Mouse (Mus musculus) frontal cortex, postnatal 36 days (tissue): ENCODE measurements around the gene Fbxl20.

Experiments
- DNase-seq, 2 experiments: peaks; one replicate each; pipeline ENCODE4 v3.0.0; 2022; ENCODE audit warnings: low spot score in 2 of 2

The Fbxl20 gene

DNA sequence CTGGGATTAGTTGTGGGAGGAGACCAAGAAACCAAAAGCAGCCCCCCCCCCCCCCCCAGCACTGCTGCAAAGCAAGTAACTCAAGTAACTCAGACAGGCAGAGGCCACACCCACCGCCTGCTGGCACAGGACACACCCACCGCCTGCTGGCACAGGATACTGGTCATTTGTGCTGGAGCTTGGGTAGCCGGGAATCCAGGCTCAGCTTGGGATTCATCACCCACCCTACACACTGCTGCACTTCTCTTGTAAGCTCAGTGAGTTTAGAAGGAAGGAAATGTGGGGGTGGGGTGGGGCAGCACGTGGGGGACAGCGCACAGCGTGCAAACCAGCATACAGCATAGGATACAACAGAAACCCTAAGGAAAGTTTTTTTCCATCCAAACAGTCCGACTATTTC, 62.0 kb downstream of the Fbxl20 start:
- DNase-seq: no peak

DNA sequence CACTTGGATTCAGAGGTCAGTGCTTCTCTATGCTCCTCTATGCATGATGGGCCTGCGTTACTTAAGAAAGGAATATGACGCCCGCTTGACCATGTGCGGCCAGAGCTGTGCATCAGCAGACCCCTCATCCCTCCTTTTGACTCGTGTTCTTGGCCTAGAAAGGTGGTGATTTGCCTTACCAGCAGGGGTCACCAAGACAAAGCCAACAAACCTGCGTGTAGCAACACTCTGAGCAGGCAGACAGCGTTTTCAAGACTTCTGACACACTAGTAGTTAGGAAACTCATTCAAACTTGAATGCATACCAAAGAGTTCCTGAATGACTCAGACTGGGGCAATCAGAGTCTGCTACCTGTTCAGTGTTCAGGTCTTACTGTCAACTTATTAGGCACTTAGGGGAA, 63.6 kb downstream of the Fbxl20 start:
- no peak for DNase-seq

DNA sequence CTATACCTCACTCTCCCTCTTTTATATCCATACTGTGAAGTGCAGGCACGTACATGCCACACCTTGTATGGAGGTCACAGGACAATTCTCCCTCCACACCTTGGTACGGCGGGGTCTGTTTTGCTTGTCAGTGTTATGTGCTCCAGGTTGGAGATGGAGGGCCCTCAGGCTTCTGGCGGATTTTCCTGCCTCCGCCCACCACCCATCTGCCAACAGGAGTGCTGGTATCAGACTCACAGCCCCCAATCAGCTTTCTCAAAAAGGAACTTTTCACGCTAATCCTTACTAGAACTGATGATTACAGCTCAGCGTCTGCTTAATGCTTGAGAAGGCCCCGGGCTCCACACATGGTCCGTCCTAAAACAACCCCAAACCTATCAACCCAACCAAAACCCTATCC, 64.1 kb downstream of the Fbxl20 start:
- peak; percentile 40 for DNase-seq

DNA sequence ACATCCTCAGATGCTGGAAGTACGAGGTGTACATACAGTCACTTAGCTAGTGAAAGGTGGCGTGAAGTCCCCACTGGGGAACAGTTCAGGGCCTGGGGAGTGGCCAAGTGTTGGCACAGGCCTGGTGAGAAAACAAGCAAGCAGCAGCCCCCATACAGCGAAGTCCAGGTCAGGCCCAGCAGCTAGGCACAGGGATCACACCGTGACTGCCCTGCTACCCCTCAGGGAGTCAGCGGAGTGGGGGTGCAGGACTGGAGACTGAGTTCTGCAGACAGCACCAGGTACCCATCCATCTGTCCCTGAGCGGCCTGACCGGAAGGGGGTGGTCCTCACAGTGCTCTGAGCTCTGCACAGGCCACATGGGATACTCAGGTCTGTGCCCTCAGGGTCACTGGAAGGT, 67.5 kb downstream of the Fbxl20 start:
- no peak for DNase-seq

DNA sequence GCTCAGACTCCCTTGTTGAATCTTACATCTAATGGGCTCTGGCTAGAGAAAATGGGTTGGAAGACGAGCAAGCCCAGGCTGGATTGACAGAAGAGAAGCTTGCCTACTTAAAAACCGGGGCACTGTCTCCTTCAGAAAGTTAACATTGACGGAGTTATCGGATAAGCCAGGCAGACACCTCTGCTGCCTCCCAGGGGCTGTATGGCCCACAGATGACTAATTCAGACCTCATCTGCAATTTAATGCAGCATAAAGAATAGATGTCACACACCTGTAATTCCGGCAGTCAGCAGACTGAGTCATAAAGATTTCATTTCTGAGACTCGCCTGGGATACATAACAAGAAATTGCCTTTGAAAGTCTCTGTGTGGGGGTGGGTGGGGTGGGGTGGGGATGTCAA, 69.8 kb downstream of the Fbxl20 start:
- no peak for DNase-seq

- no peak for DNase-seq
These were observed 73.1 kb downstream of the Fbxl20 start for GRCm38 (mm10) chr11:98077086-98077485.

DNA sequence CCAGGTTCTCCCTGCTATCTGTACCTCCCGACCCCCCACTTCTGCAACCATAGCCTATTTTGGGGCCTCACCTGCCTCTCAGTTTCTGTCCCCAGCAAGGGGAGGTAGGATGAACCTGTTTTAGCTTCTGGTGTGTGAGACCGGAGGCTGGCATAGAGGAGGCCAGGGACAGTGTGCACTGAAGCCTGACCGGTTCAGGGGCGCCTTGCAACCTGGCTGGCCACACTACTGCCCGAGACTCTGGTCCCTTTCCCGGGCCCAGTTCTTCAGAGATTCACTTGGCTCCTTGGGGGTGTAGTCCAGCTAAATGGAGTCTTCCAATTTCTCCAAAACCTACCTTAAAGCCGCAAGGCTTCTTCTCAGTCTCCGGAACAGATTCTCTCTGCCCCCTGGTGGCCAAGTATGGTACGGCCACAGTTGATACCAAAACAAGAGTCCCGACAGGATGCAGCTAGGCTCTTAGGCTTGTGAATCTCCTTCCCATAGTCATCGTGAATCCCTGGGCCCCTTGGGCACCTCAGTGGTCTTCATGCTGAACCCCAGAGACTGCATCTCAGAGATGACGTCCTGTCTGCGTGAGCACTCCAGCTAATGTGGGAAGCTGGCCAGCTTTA, 74.9 kb downstream of the Fbxl20 start:
- DNase-seq: peak; percentile 92 to 96

GRCm38 (mm10) chr11:98073442-98073841, 76.8 kb downstream of the Fbxl20 start:
- DNase-seq: no peak

DNA sequence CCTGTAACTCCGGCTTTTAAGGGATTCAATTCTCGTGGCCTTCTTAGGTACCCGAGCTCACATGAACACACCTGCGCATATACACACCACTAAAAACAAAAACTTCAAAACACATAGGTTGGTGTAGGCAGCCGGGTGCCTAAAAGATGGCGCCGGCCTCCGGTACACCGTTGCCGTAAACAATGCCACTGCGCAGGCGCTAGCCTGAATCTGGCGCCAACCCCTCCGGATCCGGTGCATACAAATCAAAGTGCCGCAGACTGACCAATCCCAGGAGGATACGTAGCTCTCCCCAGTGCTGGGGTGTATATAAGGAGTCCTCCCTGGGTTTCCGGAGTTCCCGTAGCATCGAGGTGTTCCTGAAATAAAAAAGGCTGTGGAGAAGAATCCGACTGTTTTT, 82.9 kb downstream of the Fbxl20 start:
- DNase-seq: no peak

DNA sequence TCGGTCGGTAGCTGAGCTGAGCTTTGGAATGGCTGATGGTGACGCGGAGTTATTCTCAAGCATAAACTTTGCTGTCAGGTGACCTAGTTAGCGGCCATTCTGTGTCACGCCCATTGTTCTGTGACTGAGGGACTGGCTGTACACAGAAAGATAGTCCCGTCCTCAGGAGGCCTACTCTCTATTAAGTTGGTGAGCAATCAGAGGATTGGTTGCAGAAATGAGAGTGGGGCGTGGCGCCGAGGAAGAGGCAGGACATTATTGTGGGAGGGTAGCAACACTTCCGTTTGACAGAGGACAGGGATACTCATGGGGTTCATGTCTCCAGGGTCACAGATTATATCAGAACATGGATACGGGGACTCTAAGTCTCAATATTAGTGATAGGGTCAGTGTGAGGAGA, 84.0 kb downstream of the Fbxl20 start:
- no peak for DNase-seq

DNA sequence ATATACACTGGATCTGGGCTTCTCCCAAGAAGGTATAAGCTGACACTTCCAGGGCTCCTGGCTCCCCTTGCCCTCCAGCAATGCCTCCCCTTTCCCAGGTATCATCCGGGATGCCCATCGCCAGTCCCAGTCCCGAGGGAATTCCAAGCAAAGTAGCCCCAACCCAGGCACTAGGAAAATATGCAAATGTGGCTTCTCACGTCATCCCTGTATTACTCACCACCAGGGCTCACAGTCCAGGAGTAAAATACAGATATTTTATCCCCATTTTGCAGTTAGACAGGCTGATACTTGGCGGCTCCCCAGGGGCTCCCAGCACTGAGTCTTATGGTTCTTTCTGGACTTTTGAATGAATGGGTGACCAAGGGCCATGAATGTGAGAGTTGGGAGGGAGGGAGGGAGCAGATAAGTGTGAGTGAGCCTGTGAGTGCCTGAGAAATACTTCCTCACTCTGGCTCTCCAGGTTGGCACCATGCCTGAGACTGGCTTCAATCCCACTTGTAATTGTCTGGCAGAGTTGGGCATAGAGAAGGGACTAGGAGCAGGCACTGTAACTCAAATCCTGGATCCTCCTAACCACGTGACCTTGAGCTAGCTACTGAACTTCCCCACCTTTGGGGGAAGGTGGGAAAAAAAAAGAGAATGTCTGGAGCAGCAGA, 88.2 kb downstream of the Fbxl20 start:
- no peak for DNase-seq

- DNase-seq: no peak
These were observed 88.8 kb downstream of the Fbxl20 start for GRCm38 (mm10) chr11:98061441-98061840.

DNA sequence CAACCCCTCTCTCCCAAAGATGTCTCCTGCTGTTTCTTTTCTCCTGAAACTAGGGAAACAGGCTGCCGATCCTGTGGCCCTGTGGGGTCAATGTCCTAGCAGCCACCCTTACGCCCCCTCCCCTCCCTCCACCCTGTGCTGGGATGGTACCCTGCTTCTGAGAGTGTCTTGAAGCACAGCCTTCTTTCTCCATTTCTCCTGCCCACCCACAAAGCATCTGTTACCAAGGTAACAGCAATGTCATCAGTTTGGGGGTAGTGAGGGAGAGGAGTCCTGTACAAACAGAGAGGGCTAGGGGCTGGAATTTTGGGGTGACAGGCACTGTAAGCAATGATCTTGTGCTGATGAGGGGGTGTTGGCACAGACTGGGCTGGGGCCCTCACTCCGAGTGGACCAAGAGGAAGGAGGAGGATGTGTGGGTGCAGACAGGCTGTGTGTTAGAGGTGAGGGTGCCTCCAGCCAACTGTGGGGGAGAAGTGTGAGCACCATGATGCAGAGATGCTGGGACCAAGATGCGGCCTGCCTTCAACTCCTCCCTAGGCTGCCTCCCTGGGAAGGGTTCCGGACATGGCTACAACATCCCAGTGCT, 90.0 kb downstream of the Fbxl20 start:
- peak; percentile 56 to 68 for DNase-seq

GRCm38 (mm10) chr11:98059662-98060061, 90.5 kb downstream of the Fbxl20 start:
- peak in 1 of 2 experiments; percentile 32 for DNase-seq

GRCm38 (mm10) chr11:98057998-98058397, 92.2 kb downstream of the Fbxl20 start:
- peak in 1 of 2 experiments; percentile 51 for DNase-seq

- peak in 1 of 2 experiments; percentile 61 for DNase-seq
These were observed 92.7 kb downstream of the Fbxl20 start for GRCm38 (mm10) chr11:98057466-98057865.

DNA sequence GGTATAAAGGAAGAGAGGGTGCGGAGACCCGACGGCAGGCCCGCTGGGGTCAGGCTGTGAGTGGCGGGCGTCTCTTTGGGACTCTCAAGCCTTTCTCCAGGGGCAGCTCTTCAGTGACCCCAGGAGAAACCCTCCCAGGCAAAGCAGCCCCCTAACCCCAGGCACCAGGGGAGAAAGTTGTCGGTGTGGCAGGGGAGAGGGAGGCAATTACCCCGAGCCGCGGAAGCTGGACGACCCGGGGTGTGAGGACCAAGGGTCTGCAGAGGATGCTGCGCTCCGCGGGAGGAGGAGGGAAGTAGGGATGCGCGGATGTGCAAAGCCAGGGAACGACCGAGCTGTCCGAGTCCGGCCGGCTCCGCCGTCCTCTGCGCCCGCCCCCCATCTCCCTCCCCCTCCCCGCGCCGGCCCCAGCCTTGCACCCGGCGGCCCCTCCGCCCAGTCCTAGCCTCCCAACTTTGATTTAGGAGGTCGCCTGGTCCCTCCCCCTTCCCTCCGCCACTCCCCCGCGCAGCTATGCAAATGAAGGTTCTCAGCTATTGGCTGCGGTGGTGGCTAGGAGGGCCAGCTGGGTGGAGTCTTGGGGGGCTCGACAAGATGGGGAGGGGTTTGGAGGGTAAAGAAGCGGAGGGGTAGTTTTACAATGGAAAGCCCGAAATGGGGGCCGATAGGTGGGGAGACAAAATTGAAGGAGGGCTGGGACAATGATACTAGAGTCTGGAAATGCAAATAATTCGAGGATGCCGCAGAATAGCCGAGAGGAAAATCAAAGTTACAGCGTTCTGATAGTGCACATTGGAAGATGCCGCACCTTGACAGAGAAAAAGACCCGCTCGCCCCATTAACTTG, 97.0 kb downstream of the Fbxl20 start, which contains the start of gene Stac2:
TSS of gene Stac2 (minus strand) at position 474 of the 846 bp plus-strand sequence.
- DNase-seq: peak; percentile 57 to 71

- DNase-seq: peak in 1 of 2 experiments; percentile 33
These were observed 97.8 kb downstream of the Fbxl20 start for GRCm38 (mm10) chr11:98052129-98052988.

DNA sequence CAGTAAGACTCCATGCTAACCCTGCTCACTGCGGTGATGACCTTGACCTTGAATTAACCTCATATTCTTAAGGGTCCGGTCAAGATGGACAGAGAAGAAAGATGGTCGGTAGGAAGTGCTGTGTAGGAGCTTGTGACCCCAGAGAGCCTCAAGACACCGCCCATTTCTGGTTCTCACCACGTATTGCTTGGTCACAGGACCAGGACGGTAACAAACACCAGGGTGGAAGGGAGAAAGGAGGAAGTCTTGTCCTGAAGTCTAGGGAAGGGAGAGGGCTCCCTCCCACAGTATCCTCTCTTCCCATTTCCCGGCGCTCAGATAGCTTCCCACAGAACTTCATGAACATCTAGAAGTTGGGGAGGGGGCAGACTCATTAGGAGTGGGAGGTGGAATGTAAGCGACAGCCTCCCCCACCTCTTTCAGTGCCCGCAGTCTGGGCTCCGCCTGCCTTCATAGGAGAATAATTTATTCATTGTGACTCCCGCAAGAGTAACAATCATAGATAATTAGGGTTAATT, 98.5 kb downstream of the Fbxl20 start:
- no peak for DNase-seq

- no peak for DNase-seq
These were observed 99.3 kb downstream of the Fbxl20 start for GRCm38 (mm10) chr11:98050940-98051339.

DNA sequence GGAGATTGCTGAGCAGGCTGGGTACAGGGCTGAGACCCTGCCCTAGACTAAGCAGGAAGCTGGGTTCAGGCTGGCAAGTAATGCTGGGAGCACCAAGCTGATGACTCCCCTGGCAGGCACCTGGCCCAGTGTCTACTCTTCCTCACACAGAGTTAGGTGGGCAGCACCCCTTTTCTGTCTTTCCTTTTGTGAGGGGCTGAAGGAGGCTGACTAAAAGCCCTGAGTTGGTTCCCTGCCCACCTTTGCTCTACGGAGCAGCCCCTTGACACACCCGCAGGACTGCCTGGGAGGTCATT, 99.7 kb downstream of the Fbxl20 start:
- DNase-seq: no peak
